Mouse (Mus musculus) gastrocnemius, postnatal 14 days (tissue): ENCODE data around the gene Map4k2. TPM values are rescaled to one million over a fixed set of nuclear protein-coding genes. Genes with fewer than 3 reads are reported as not detected.
A peak's percentile ranks its signal among the peaks of the same experiment; 100 is the strongest.

ENCODE experiments used
- DNase-seq: peaks from one replicate; pipeline ENCODE4 v3.0.0; 2021; ENCODE audit warnings: mixed read lengths
- intact Hi-C: fragments of 180-260 bp; cut with DNase I; formaldehyde crosslinking; loops from one replicate; pipeline ENCODE4 v1.15.1; 2025; ENCODE audit warnings: low total_unique reads
- microRNA-seq, 2 experiments: library from miRNA; unstranded; fragments of <30 nt; microRNA quantifications; one replicate each; pipeline ENCODE4 v1.2.0; 2021
- total RNA-seq, 2 experiments: library from RNA; stranded (reverse); gene quantifications; 2 replicates each; pipeline ENCODE4 v1.2.3; 2021

Gene Map4k2
- total RNA-seq, 2 experiments from 2014 or later: 9.5 to 14.4 TPM

GRCm38 (mm10) chr19:6393637-6394036, 52.7 kb downstream of the Map4k2 start:
- intact Hi-C loops: no loop called here
- DNase-seq: no peak

GRCm38 (mm10) chr19:6396237-6396636, 55.3 kb downstream of the Map4k2 start:
- intact Hi-C loops: no loop called here
- peak; percentile 3 for DNase-seq

GRCm38 (mm10) chr19:6397582-6398249, 56.8 kb downstream of the Map4k2 start:
- DNase-seq: no peak
- intact Hi-C loops: no loop called here

DNA sequence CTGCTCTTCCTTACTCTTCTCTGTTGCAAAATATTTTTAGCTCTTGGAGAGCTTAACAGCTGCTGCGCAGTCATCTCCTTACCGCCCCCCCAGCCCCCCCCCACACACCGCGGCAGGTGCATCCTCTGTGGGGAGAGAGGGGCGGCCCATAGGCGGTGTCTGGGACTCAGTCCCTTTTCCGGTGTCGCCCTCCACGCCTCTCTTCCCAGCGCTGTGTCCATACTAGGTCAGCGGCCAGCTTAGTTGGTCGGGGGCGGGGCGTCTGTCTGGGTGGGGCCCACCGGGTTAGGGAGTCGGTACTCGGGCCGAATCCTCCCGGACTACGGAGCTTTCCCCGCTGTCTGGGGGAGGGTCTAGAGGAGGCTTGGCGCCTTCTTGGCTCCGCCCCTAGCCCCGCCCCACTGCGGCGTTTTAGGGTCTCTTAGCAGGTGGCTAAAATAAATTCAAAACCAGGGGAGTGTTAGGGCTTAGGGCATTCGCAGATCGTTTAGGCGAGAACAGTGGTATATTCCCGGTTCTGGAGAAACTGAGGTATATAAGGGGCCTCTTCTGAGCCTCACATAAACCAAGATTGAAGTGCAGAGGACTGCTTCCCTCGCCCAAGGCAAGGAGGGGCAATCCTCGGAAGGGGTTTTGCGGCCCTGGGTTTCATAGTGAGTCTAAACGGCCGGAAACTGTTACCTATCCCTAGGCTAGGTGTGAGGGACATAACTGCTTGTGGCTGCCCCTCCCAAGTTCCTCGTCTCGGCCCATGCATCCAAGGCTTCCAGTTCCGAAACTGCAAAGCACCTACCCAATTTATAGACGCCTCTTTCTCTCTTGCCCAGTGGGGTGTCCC, 57.7 kb downstream of the Map4k2 start:
- DNase-seq: peak; percentile 81
- intact Hi-C loops: no loop called here

- peak; percentile 68 for DNase-seq
Measured at GRCm38 (mm10) chr19:6399285-6400095, 58.6 kb downstream of the Map4k2 start, which contains the start of gene Rasgrp2. Gene Rasgrp2, plus strand, starts transcription at chr19:6399340.

DNA sequence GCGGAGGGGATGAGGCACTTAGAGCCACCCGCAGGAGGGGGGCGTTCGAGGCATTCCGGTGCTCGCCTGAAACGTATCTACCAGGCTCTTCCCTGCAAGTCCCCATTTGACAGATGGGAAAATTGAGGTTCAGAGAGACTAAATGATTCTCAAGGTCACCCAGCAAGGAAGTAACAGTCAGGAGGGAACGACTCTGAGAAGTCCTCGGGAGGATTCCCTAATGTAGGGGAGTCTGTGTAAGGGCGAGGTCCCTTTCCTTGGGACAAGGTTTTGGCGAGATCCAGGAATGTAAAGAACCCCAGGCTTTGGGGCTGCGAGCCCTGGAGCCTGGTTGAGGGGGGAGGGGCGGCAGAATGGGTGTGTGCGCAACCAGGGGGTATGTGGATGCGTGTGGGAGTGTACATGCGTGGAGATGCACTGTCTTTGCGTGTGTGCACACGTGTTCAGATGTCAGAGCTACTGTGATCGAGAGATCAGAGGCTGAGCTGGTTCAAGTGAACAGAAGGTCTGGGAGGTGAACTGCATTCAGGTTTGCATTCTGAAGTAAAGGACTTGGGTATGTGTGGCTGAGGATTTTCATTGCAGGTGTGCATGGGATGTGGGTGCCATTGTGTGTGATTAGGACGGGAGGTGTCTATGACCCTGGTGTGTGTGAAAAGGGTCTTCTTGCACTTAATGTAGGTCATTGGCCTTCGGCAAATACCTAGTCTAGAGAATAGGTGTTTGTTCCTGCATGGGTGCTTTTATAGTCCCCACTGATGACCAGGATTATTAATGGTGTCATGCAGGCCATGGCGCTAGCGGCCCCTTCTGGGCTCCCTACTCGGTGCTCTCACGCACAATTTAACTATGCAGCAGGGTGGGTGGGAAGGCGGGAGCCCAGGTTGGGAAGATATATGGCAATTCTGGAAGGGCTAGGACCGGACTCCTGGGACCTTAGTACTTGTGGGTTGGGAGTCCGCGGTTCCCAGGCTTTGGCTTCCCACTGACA, 59.5 kb downstream of the Map4k2 start:
- DNase-seq: no peak
- intact Hi-C loops: no loop called here

More at GRCm38 (mm10) chr19:6399285-6400095, 58.6 kb downstream of the Map4k2 start, which contains the start of gene Rasgrp2:
- intact Hi-C loops: no loop called here

DNA sequence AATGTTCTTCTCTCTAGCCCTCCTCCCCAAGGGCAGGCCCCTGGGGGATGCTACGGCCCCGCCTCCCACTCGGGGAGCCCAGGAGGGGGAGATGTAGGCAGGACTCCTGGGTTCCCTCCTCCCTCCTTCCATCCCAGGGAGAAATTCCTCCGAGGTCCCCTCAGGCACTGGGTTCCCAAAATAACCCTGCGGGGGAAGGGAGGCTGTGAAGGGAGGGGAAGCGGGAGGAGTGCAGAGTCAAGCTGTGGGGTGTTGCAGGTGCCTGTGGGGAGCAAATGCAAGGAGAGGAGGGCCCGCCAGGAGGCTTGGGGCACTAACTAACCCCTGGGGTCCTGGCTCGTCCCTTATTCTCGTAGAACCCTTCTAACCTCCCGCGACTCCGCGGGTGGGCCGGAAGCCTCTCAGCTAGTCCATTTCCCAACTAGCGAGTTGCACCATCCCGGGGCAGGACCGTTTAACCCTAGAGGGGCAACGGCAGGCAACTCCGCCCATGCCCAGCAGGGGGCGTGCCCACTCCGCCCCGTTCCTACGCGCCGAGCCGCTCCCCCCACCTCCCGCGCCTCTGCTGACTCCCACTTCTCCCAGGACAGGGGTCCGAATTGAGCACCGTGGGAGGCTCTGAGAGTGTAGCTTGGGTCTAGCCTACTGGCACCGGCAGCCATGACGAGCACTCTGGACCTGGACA, 60.3 kb downstream of the Map4k2 start:
- peak; percentile 85 for DNase-seq
- intact Hi-C loops: no loop called here

GRCm38 (mm10) chr19:6401951-6402350, 61.0 kb downstream of the Map4k2 start:
- no peak for DNase-seq
- intact Hi-C loops: no loop called here

DNA sequence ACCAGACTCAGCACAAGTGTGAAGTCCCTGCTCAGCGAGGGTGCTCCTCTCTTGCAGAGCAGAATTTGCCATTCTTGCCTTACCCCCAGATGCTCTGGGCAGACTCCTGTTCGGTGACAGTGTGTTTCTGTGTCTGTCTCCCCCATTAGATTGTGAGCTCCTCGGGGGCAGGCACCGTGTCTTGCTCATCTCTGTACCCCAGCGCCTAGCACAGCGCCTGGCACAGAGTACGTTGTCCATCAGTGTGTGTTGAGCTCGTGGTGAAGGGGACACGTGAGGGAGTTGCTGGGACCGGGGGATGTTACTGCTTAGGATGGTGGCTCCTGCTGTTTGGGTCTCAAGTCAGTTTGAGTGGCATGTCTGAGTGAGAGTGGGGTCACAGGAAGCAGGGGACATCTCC, 62.9 kb downstream of the Map4k2 start:
- no peak for DNase-seq
- intact Hi-C loops: no loop called here

Small RNAs within 50 kb of the gene (microRNA-seq; reads per million reads assigned to microRNA genes)
- gene Mir6989: 0 to 0.50 reads per million in 2 experiments

Other genes with a start within 250 kb of the Map4k2 start
- not detected for gene AC131692.1, start 246.7 kb upstream of the Map4k2 start, total RNA-seq
- not detected for gene Naaladl1, start 235.4 kb upstream of the Map4k2 start, total RNA-seq
- gene Sac3d1, start 222.5 kb upstream of the Map4k2 start, total RNA-seq: 10 to 100 TPM in 1 of 2 experiments, 1 to 10 TPM in 1; 8.8 to 14.4 TPM
- gene Snx15, start 212.8 kb upstream of the Map4k2 start, total RNA-seq: 10 to 100 TPM in 1 of 2 experiments, 1 to 10 TPM in 1; 8.2 to 11.9 TPM
- gene Batf2, start 200.2 kb upstream of the Map4k2 start, total RNA-seq: under 1 TPM in 1 of 2 experiments, not detected in 1; 0.20 TPM
- 10 to 100 TPM; 53.4 to 55.4 TPM for gene Arl2, start 199.6 kb upstream of the Map4k2 start, total RNA-seq
- not detected for gene Majin, start 156.7 kb upstream of the Map4k2 start, total RNA-seq
- not detected for gene Gpha2, start 114.8 kb upstream of the Map4k2 start, total RNA-seq
- gene Ppp2r5b, start 105.3 kb upstream of the Map4k2 start, total RNA-seq: 10 to 100 TPM; 22.4 to 24.7 TPM
- gene Atg2a, start 99.5 kb upstream of the Map4k2 start, total RNA-seq: 10 to 100 TPM; 12.7 to 14.6 TPM
- 10 to 100 TPM; 40.5 to 50.8 TPM for gene Ehd1, start 64.4 kb upstream of the Map4k2 start, total RNA-seq
- gene Cdc42bpg, start 34.7 kb upstream of the Map4k2 start, total RNA-seq: 1 to 10 TPM; 3.4 to 3.9 TPM
- 10 to 100 TPM; 10.1 to 11.4 TPM for gene Men1, start 6.2 kb upstream of the Map4k2 start, total RNA-seq
- gene Sf1, start 22.6 kb downstream of the Map4k2 start, total RNA-seq: 10 to 100 TPM; 75.1 to 80.9 TPM
- gene Pygm, start 43.3 kb downstream of the Map4k2 start, total RNA-seq: 1,000 to 10,000 TPM; 4,021 to 4,833 TPM
- gene Rasgrp2, start 58.2 kb downstream of the Map4k2 start, total RNA-seq: 10 to 100 TPM; 24.0 to 37.6 TPM
- 1 to 10 TPM; 1.5 to 2.9 TPM for gene Nrxn2, start 77.6 kb downstream of the Map4k2 start, total RNA-seq
- not detected for gene Slc22a12, start 201.9 kb downstream of the Map4k2 start, total RNA-seq